Mouse (Mus musculus): ENCODE data around the gene Ak9. TPM values are rescaled to one million over a fixed set of nuclear protein-coding genes. Genes with fewer than 3 reads are reported as not detected.

The Ak9 gene
- 0.08 TPM in 1 of 2 replicates, not detected in the other for polyA plus RNA-seq (2016; fragmentation: Nextera tagmentation; extraction: Ambion mirVana)

DNA sequence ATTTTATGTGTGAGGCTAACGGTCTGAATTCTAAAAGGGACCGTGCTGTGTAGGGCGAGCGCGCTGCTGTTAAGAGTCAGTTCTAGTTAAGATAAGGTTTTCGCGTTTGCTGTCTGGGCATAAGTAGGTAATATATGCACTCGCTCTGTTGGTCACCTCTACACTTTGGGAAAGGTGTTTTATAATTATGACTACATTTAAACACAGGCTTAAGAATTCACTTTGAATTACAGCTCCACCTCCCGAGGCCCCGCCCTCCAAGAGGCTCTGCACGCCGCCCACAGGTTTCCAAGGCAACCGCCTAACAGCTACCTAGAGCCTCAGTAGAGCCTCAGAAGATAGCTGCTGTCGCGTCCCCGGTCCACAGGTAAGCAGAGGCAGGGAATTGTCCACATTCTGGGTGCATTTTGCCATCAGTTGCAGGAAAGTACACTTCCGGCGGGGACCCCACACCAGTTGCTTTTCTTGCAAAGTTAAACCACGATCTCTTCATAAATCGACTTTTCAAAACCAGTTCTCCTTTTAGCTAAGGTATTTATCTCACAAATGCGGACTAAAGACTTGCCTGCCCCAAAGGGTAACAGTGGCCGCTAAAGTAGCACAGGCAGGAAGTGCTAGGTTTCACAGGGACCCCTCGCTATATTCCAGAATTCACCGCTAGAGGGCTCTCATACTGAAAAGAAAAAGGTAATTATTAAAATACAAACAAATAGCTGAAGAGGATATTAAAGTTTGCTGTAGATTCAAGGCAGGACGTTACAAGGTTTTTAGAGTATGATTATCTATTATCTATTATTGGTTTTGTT is at the start of gene Ak9:
TSS of gene Ak9 (plus strand) at position 342 of the 806 bp plus-strand sequence.
- Histone ChIP-seq H3K9me3 (no peaks in the 10 kb centered on the region), H3K4me3 (peak within 1 kb of the TSS; percentile 96), H3K4me1 (peaks cover 9% of the 10 kb centered on the region), H3K27ac (replicated peaks) (peak within 1 kb of the TSS; percentile 66; the same call in 1 of the 2 replicates), H3K4me2 (replicated peaks) (peak within 1 kb of the TSS; percentile 83), H3K9ac (replicated peaks) (peak within 1 kb of the TSS; percentile 80), H3K27me3 (no peaks in the 10 kb centered on the region), H3K36me3 (no peaks in the 10 kb centered on the region)
- peak; percentile 73 for ATAC-seq (ENCODE audit: low FRiP score, low read depth)
- under 1% methylated on average over 25 of the region's 25 CpGs for WGBS

DNA sequence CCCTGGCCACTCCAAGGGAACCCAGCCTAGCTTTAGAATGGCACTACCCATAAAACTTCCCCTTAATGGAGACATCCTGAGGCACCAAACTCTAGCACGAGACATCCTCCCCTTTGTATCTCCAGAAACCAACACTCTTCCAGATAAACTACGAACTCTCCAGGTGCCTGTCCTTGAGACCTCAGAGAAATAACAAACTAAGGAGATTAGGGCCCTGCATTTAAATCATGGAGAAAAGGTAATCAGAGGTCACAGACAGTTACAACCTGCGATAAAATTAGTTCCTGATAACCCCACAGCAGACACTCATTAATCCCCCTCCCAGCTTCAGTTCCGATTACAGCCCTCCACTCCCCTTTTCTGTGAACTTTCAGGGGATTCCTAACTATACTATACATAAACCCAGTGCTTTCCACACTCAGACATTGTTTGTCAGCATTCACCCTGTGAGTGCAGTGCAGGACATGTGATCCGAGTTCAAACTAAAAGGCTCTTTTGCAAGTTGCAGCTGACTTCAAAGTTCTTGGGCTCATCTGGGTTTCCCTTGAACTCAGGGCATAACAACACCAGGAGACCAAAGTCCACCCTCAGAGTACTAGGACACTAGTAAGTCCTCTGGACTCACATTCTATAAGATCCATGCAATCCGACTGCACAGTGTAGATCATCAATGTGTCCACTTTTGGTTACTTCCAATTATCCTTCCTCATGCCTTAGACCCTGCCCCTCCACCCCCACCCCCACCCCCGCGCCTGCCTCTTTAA is 43.4 kb upstream of the Ak9 start:
- ATAC-seq (ENCODE audit: low FRiP score, low read depth) = no peak
- no peak overlapping the region for H3K27ac ChIP-seq (replicated peaks)
- WGBS = 51% methylated on average over 8 of the region's 8 CpGs
- H3K9me3 ChIP-seq = no peaks in the 10 kb centered on the region
- H3K4me3 ChIP-seq = no peak overlapping the region
- H3K36me3 ChIP-seq = peaks cover 10% of the 10 kb centered on the region; the same call in 1 of the 2 replicates
- no peak overlapping the region for H3K9ac ChIP-seq (replicated peaks)
- no peak overlapping the region for H3K4me2 ChIP-seq (replicated peaks)
- no peaks in the 10 kb centered on the region for H3K27me3 ChIP-seq
- H3K4me1 ChIP-seq = no peaks in the 10 kb centered on the region

DNA sequence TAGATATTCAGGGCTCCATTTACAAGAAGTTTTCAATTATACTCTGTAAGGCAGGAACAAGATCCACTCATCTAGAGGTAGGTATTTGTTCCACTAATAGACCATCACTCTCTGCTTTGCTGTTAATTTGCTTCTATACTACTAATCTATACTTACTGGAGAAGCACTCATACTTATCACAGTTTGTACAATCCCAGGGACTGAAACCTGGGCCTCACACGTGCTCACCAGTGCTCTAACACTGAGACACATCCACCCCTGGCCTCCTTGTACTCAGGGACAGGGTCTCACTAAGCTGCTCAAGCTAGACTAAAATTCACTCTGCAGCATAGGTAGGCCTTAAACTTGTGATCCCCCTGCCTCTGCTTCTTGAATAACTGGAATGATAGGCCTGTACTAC is 42.6 kb upstream of the Ak9 start:
- H3K36me3 ChIP-seq = peaks cover 7% of the 10 kb centered on the region; the same call in 1 of the 2 replicates
- no peak for ATAC-seq (ENCODE audit: low FRiP score, low read depth)
- 50% methylated on average over 1 of the region's 1 CpGs for WGBS

DNA sequence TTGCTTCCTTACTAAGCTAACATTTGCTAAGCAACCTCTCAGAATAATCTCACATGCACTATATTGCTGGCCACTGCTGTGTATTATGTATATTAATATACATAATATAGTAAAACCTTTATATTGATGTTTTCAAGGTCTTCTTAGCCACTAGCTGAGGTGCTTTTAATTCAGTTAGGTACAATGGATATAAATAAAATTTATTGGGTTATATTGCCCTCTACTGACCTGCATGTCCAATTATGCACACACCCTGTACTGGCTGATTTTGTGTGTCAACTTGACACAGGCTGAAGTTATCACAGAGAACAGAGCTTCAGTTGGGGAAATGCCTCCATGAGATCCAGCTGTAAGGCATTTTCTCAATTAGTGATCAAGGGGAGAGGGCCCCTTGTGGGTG is 41.9 kb upstream of the Ak9 start:
- no peaks in the 10 kb centered on the region for H3K9me3 ChIP-seq
- H3K9ac ChIP-seq (replicated peaks) = no peak overlapping the region
- no peak overlapping the region for H3K27ac ChIP-seq (replicated peaks)
- no peaks in the 10 kb centered on the region for H3K27me3 ChIP-seq
- H3K4me1 ChIP-seq = no peaks in the 10 kb centered on the region
- no peak for ATAC-seq (ENCODE audit: low FRiP score, low read depth)
- no peak overlapping the region for H3K4me3 ChIP-seq
- H3K4me2 ChIP-seq (replicated peaks) = no peak overlapping the region
- peaks cover 7% of the 10 kb centered on the region; the same call in 1 of the 2 replicates for H3K36me3 ChIP-seq

More for the DNA sequence above, 42.6 kb upstream of the Ak9 start:
- H3K4me3 ChIP-seq = no peak overlapping the region
- no peaks in the 10 kb centered on the region for H3K4me1 ChIP-seq
- H3K4me2 ChIP-seq (replicated peaks) = no peak overlapping the region
- no peak overlapping the region for H3K27ac ChIP-seq (replicated peaks)
- no peaks in the 10 kb centered on the region for H3K9me3 ChIP-seq
- no peak overlapping the region for H3K9ac ChIP-seq (replicated peaks)
- H3K27me3 ChIP-seq = no peaks in the 10 kb centered on the region

DNA sequence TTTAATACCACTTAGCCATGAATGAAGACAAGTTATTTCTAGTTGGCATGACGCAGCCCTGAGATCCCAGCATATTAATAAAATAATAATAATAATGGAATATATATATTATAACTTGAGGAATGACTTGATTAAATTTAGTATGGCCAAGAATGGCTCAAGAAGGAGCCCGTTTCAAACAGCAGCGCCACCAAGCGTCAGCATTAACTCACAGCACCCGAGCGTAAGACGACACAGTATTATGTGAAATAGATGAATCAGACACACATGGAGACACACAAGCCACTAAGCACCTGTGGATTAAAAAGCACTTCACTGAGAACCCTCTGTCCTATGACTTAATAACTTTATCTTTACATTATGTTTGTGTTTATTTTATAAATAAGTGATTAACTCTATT is 31.9 kb upstream of the Ak9 start:
- Histone ChIP-seq H3K36me3 (0 out of 2 replicates have a peak, but pooled peaks cover 7% of the 10 kb centered on the region), H3K27ac (replicated peaks) (no peak overlapping the region), H3K4me2 (replicated peaks) (no peak overlapping the region), H3K9me3 (no peaks in the 10 kb centered on the region), H3K27me3 (no peaks in the 10 kb centered on the region), H3K9ac (replicated peaks) (no peak overlapping the region), H3K4me1 (no peaks in the 10 kb centered on the region), H3K4me3 (no peak overlapping the region)
- 44% methylated on average over 7 of the region's 7 CpGs for WGBS
- ATAC-seq (ENCODE audit: low FRiP score, low read depth) = no peak

DNA sequence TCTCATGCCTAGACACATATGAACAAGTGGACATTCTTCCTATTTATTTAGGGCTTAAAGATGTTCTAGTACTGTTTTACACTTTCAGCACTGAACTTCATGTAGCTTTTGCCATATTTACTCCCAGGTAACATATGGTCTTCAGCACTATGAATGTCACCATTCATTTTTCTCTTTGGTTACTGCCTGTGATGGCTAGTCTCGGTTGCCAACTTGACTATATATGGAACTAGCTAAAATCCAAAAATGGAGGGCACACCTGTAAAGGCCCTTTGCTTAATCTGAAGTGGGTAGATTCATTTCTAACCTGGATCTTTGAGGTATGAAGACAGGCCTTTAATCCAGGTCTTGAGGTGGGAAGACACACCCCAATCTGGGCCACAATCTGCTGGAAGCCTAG is 28.9 kb upstream of the Ak9 start:
- WGBS = 98% methylated on average over 1 of the region's 1 CpGs
- H3K27ac ChIP-seq (replicated peaks) = no peak overlapping the region
- ATAC-seq (ENCODE audit: low FRiP score, low read depth) = no peak
- no peaks in the 10 kb centered on the region for H3K36me3 ChIP-seq
- no peaks in the 10 kb centered on the region for H3K4me1 ChIP-seq
- H3K9ac ChIP-seq (replicated peaks) = no peak overlapping the region
- H3K27me3 ChIP-seq = no peaks in the 10 kb centered on the region
- H3K4me3 ChIP-seq = no peak overlapping the region
- H3K9me3 ChIP-seq = no peaks in the 10 kb centered on the region
- no peak overlapping the region for H3K4me2 ChIP-seq (replicated peaks)

DNA sequence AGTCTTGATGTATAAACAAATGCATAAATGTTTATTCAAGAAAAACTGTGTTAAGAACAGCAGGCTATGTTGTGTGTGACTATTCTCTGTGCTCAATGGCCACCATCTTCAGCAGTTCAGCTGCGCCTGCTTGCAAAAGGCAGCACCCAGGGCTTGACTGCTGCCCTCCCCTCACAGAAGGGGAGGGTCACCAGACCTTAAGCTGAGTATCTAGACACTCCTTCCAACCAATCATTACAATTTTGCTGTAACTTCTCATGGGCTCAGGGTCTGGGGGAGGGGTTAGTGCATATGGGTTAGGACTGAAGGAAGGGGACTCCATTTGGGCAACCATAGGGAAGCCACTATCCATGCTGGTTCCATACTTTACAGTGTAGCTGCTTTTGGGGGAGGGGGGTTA is 25.0 kb upstream of the Ak9 start:
- Histone ChIP-seq H3K4me1 (no peaks in the 10 kb centered on the region), H3K9me3 (no peaks in the 10 kb centered on the region), H3K4me2 (replicated peaks) (no peak overlapping the region), H3K9ac (replicated peaks) (no peak overlapping the region), H3K36me3 (0 out of 2 replicates have a peak, but pooled peaks cover under 1% of the 10 kb centered on the region), H3K27me3 (no peaks in the 10 kb centered on the region), H3K27ac (replicated peaks) (no peak overlapping the region), H3K4me3 (no peak overlapping the region)
- ATAC-seq (ENCODE audit: low FRiP score, low read depth) = no peak
- 89% methylated on average over 1 of the region's 1 CpGs for WGBS

DNA sequence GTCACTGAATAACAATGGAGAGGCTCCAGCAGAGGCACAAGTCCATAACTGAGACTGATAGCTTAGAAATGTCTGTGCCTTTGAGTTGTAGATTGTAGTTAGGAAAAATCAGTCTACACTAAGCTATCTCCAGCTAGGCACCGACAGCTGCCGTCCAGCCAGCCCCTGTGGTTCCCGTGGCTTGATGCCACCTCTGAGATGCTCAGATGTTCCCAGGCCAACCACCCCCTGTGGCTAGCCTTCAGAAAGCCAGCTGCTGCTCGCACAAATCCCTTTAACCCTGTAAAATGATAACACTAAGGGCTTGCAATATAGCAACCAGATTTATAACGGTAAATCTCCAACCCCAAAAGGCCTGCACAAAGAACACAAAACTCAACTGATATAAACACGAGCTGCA is 23.6 kb upstream of the Ak9 start:
- H3K4me1 ChIP-seq = no peaks in the 10 kb centered on the region
- WGBS = 45% methylated on average over 6 of the region's 6 CpGs
- H3K27ac ChIP-seq (replicated peaks) = no peak overlapping the region
- no peak overlapping the region for H3K4me3 ChIP-seq
- ATAC-seq (ENCODE audit: low FRiP score, low read depth) = no peak
- no peak overlapping the region for H3K4me2 ChIP-seq (replicated peaks)
- H3K27me3 ChIP-seq = no peaks in the 10 kb centered on the region
- H3K36me3 ChIP-seq = peaks cover 8% of the 10 kb centered on the region; the same call in 1 of the 2 replicates
- H3K9me3 ChIP-seq = no peaks in the 10 kb centered on the region
- H3K9ac ChIP-seq (replicated peaks) = no peak overlapping the region

DNA sequence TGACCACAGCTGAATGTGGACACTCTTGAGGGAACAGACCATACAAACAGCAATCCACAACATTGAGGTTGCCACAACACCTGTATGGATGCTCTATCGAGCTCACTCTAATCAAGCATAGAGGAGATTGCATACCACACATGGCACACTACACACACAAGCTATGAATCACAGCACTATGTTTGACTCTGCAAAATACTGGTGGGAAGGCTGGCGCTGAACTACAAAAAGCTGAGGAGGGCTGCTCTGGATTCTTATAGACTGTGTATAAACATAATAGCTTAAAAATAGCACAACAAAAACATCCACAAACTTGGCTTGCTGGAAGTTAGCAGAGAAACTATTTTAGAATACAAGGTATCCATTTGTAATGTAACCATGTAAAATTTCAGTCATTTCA is 23.0 kb upstream of the Ak9 start:
- Histone ChIP-seq H3K9me3 (no peaks in the 10 kb centered on the region), H3K27ac (replicated peaks) (no peak overlapping the region), H3K9ac (replicated peaks) (no peak overlapping the region), H3K4me2 (replicated peaks) (no peak overlapping the region), H3K36me3 (peaks cover 8% of the 10 kb centered on the region; the same call in 1 of the 2 replicates), H3K27me3 (no peaks in the 10 kb centered on the region), H3K4me1 (no peaks in the 10 kb centered on the region), H3K4me3 (no peak overlapping the region)
- no peak for ATAC-seq (ENCODE audit: low FRiP score, low read depth)
- 93% methylated on average over 2 of the region's 2 CpGs for WGBS

DNA sequence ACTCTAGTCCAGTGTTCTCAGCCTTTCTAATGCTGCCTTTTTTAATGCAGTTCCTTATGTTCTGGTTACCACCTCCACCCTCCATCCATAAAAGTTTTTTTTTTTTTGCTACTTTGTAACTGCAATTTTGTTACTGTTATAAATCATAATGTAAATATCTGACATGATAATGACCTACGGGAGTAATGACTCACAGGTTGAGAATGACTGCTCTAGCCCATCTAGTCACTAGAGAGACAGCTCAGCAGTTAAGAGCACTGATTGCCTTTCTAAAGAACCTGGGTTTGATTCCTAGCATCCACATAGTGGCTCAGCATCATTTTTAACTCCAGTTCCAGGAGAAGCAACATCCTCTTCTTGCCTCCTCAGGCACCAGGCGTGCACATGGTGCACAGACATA is 21.7 kb upstream of the Ak9 start:
- Histone ChIP-seq H3K36me3 (peaks cover 8% of the 10 kb centered on the region; the same call in 1 of the 2 replicates), H3K9me3 (no peaks in the 10 kb centered on the region), H3K4me3 (no peak overlapping the region), H3K9ac (replicated peaks) (no peak overlapping the region), H3K4me1 (no peaks in the 10 kb centered on the region), H3K4me2 (replicated peaks) (no peak overlapping the region), H3K27me3 (no peaks in the 10 kb centered on the region), H3K27ac (replicated peaks) (no peak overlapping the region)
- WGBS = 93% methylated on average over 2 of the region's 2 CpGs
- ATAC-seq (ENCODE audit: low FRiP score, low read depth) = no peak

DNA sequence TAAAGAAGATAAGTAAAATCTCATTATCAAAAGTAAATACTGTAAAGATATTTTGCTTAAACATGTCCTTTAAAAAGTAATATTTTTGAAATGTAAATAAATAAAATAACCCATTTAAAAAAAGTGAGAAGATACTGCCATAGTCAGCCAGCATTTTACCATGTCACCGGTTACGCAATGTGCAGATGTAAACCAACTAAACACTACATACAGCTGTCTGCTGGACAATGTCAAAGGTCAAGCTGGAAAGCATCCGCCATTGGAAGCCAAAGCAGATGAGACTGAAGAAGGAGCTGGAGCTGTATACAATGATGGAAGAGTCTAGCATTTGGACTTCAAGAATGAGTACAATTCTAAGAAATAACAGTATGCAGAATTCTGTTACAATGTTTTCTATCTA is 16.2 kb upstream of the Ak9 start:
- H3K4me2 ChIP-seq (replicated peaks) = no peak overlapping the region
- 86% methylated on average over 3 of the region's 3 CpGs for WGBS

DNA sequence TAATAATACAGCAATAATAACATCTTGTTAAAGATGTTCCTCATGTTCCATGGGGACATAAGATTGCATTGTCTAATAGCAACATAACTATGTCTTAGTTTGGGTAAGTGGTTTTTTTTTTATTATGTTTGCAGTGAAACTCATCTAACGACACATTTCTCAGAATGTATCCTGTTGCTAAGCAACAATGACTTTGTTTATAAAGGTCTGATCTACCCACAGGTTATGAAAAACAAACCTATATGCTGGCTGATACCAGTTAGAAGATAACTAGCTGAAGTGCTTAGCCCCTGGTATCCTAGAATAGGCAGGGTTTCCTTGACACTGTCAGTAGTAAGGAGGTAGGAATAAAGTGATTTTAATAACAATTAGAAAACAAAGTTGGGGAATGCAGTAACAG is 15.7 kb upstream of the Ak9 start:
- no peak overlapping the region for H3K4me2 ChIP-seq (replicated peaks)
- WGBS = 81% methylated on average over 1 of the region's 1 CpGs
- H3K36me3 ChIP-seq = peaks cover 8% of the 10 kb centered on the region; the same call in 1 of the 2 replicates
- no peak overlapping the region for H3K4me3 ChIP-seq
- no peak for ATAC-seq (ENCODE audit: low FRiP score, low read depth)
- H3K27ac ChIP-seq (replicated peaks) = no peak overlapping the region
- H3K27me3 ChIP-seq = no peaks in the 10 kb centered on the region
- peaks cover 8% of the 10 kb centered on the region; the same call in 1 of the 2 replicates for H3K4me1 ChIP-seq
- no peak overlapping the region for H3K9ac ChIP-seq (replicated peaks)
- H3K9me3 ChIP-seq = no peaks in the 10 kb centered on the region

More for the DNA sequence above, 16.2 kb upstream of the Ak9 start:
- no peak overlapping the region for H3K9ac ChIP-seq (replicated peaks)
- H3K27me3 ChIP-seq = no peaks in the 10 kb centered on the region
- H3K4me3 ChIP-seq = no peak overlapping the region
- H3K9me3 ChIP-seq = no peaks in the 10 kb centered on the region
- 0 out of 2 replicates have a peak, but pooled peaks cover 5% of the 10 kb centered on the region for H3K4me1 ChIP-seq
- peaks cover 8% of the 10 kb centered on the region; the same call in 1 of the 2 replicates for H3K36me3 ChIP-seq
- ATAC-seq (ENCODE audit: low FRiP score, low read depth) = no peak
- no peak overlapping the region for H3K27ac ChIP-seq (replicated peaks)

Measured in midbrain, embryonic 12.5 days (tissue).